Mouse (Mus musculus) urinary bladder, postnatal 25 days (tissue): ENCODE data around the gene Tmem238.
"Not testable (repeated sequence)": the region's sequence is repeated elsewhere in the genome, so short reads cannot be mapped to it uniquely, and the experiment has no call there.

Experiments used
- DNase-seq: peaks from one replicate; pipeline ENCODE4 v3.0.0; 2022; ENCODE audit warnings: low spot score

Gene Tmem238

GRCm38 (mm10) chr7:4789436-4789935 is at the start of gene Tmem238:
Gene Tmem238, minus strand, starts transcription at chr7:4789656.
- peak; percentile 71 for DNase-seq

- no peak for DNase-seq
These were observed 48.2 kb upstream of the Tmem238 start for GRCm38 (mm10) chr7:4837639-4838038.

GRCm38 (mm10) chr7:4836351-4836792 is 46.9 kb upstream of the Tmem238 start:
- peak; percentile 46 for DNase-seq

GRCm38 (mm10) chr7:4835631-4836327 is 46.3 kb upstream of the Tmem238 start:
- DNase-seq: no peak

DNA sequence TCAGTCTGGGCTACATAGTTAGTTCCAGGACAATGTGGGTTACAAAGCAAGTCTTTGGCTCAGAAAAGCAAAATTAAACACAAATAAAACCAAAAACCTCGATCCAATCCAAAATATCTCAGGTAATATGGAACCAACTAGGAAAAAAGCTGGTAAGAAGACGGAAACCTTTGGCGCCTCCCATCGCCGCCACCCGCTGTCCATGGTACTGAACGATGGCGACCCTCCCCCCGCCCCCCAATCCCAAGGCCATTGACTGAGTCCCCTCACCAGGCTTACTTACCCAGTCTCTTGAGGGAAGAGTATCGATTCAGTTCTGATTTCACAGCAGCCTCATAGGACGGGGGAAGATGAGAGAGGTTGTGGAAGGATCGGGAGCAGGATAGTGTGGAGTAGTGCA is 41.0 kb upstream of the Tmem238 start:
- DNase-seq: no peak

DNA sequence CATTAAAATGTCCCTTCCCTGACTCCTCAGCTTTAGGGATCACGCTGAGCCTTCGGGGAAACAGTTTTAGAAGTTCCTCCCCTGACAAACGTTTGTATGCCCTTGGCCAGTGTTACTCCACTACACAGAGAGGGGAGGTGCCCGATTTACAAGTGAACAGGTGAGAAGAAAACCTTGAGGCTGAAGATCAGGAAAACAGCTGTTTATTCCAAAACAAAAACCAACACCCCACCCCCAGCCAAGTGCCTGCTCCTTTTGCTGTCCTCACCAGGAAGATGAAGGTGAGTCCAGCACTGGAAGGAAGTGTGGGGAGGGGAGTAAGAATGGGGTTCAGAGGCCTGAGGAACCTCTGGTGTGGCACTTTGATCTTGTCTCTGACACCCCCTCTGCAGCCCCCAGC is 35.9 kb upstream of the Tmem238 start:
- DNase-seq: no peak

DNA sequence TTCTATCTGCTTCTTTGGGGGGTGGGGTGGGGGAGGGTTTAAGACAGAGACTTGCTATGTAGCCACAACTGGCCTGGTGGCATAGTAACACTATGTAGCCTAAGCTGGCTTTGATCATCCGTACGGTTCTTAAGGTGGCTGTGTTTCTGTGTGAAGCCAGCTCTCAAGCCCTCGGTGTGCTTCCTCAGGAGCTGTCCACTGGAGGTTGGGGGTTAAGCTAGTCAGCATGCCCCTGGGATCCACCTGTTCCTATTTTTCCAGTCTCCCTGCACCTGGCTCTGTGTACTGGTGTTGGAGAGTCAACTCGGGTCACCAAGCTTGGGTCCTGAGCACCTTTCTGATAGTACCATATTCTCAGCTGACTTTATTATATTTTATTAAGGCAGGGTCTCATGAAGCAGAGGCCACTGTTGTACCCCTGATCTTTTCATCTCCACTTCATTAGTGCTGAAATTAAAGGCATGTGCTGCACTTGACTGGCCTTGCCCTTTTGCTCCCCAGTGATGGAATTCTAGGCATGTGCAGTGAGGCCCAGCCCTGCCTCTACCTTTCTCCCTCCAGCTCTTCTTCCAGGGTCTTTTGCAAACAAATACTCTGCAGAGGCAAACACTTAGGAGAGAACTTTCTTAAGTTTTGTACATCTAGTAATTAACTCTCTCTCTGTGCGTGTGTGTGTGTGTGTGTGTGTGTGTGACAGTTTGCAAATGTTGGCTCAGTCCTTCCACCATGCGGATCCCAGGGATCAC is 32.9 kb upstream of the Tmem238 start:
- no peak for DNase-seq

DNA sequence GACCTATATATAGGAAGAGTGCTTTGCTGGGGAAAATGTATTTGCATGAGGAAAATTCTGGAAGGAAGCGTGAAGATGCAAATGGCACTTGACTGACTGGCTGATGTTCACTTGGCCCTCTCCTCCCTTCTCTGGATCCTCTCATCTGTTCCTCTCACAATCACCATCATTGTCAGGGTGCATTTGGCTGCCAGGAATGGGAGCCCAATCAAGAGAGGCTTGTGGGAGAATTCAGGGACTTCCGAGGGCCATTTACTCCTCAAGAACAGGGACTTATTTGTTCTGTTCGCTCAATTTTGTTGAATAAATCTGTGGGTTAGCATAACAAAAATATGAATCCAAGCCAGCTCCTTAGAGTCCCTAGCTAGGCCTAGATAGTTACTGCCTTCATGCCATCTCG is 32.2 kb upstream of the Tmem238 start:
- DNase-seq: no peak

DNA sequence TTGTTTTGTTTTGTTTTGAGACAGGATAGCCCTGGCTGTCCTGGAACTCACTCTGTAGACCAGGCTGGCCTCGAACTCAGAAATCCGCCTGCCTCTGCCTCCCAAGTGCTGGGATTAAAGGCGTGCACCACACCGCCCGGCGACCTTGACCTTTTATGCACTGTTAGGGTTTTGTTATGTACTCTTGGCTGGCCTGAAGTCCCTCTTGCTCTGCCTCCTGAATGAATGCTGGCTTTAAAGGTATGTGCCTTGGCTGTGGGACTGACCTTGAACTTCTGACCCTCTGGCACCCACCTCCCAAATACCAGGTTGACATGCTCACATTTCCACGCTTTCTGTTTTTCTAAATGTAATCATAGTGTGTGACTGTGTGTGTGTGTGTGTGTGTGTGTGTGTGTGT is 31.5 kb upstream of the Tmem238 start:
- DNase-seq: not testable (repeated sequence)

- DNase-seq: no peak
These were observed 27.1 kb upstream of the Tmem238 start for GRCm38 (mm10) chr7:4816559-4816958.

- no peak for DNase-seq
These were observed 23.8 kb upstream of the Tmem238 start for GRCm38 (mm10) chr7:4813105-4813791.

DNA sequence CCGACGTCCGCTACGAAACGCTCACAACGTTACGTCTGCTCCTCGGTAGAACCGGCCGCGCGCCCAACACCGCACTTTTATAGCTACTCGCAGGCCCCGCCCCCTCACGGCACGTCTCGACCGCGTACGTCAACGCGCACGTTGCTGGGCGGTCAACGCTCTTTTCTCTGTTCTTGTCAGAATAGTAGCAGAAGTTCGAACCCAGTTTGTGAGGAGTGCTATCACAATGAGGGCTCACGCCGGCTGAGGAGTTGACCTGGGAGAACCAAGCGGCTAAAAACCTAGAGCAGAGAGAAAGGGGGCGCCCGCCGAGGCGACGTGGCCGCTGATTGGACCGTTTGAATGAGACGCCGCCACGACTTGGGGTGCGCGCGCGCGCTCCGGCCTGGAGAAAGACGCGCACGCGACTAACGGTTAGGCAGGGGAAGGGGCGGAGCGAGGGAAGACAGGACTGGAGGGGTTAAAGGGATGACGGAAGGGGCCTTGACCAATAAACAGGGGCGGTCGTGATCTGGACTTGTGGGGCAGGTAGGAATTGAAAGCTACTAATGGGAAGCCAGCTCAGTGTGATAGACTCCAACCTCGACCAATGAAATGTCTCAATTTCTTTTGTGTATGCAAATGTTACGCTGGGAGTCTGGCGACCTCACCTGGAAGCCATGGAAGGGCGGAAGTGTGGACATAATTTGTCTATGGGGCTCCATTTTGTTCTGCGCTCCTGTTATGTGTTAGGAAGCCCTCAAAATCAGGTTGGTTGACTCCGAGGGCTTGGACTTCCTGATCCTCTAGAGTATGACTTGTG is 23.0 kb upstream of the Tmem238 start, which contains the start of gene Ube2s:
Ube2s (minus strand) TSS at position 288 of the 802 bp plus-strand sequence.
- DNase-seq: peak; percentile 98

GRCm38 (mm10) chr7:4811842-4812302 is 22.4 kb upstream of the Tmem238 start:
- DNase-seq: peak; percentile 41

DNA sequence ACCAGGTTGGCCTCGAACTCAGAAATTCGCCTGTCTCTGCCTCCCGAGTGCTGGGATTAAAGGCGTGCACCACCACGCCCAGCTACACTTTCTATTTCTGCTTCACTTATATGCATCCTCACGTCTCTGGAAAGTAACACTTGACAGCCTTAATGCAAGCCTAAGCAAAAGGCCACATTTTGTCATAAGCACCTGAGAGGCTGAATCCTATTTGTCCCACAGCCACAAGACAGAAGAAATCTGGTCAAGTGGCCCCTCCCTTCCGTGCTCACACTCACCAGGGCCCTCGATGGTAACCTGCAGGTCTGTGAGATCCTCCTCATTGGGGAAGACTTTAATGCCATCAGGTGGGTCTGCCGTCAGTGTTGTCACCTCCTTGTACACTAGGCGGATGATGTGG is 21.7 kb upstream of the Tmem238 start:
- not testable (repeated sequence) for DNase-seq

DNA sequence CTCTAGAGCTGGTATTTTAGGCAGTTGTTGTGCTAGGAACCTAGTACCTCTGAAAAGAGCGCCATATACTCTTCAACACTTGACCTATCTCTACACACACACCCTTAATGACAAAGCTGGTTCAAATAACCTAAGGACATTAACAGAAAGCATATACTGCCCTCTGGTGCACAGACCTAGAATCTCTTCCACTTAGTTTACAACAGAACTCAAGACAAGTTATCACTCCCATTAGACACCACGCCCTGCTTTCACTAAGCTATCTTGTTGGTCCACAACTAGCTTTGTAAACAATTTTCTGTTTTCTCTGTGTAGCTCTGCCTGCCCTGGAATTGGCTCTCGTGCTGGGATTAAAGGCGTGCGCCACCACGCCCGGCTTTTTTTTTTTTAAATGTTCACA is 17.3 kb upstream of the Tmem238 start:
- DNase-seq: no peak

DNA sequence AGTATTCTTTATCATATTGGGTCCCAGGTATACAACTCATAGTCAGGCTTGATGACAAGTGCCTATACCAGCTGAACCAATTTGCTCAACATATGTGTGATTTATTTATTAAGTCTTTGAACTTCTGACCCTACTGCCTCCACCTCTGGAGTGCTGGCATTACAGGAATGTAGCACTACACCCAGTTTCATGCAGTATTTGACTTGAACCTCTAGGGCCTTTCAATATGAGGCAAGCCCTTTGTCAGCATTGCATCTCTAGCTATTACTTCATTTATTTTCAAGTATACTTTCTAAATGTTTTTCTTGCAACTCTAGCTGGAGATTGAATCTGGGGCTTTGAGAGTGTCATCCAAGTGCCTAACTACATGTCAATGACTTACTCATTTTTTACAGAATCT is 12.8 kb upstream of the Tmem238 start:
- DNase-seq: no peak

DNA sequence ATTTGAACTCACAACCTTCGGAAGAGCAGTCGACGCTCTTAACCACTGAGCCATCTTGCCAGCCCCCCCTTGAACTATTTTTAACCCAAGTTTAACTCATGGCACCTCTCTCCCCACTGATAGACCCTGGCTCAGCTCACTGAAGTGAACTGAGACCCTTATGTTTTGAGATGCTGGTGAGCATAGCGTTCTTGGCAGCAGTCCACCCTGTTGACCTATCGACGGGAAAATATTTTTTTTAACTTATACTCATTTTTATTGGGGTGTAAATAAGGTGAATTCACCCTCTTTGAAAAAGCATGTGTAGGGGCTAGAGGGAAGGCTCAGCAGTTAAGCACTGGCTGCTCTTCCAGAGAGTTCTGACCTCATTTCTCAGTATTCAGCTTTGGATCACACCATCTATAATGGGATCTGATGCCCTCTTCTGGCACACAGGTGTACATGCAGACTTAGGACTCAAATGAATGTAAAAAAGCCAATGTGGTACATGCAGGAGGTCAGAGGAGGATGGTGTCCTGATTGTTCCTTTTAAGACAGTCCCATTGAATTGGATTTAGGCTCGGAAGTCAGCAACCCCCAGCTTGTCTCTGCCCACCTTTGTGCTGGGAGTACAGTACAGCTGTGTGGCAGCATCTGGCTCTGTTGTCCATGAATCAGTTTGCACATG is 6.4 kb upstream of the Tmem238 start:
- DNase-seq: no peak

DNA sequence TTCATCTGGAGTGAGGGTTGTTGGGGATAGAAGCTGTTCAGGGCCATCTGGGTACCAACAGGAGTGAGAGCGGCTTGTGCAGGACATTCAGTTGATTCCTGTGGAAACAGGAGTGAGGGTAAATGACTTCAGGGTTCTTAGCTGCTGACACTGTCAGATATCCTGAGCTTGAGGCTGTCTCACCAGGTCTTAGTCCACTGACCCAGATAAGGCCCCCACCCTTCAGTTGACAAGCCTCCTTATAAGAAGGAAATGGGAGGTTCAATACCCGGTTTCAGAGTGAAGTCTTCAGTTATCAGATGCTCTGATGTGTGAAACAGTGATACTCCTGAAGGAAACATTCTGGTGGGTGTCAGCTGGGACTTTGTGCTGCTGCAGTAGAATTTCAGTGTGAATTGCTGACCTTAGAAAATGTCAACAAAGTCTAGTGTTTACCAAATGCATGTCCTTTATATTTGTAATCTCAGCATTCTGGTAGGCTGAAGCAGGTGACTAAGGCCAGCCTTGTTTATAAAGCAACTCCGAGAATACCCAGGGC is 5.2 kb upstream of the Tmem238 start:
- no peak for DNase-seq

- DNase-seq: no peak
These were observed 4.2 kb upstream of the Tmem238 start for GRCm38 (mm10) chr7:4793674-4794073.

- not testable (repeated sequence) for DNase-seq
These were observed 3.8 kb upstream of the Tmem238 start for GRCm38 (mm10) chr7:4793248-4793647.
